Mouse (Mus musculus) neural tube, embryonic 13.5 days (tissue): ENCODE results near the gene Wbp1l. TPM values are rescaled to one million over a fixed set of nuclear protein-coding genes. Genes with fewer than 3 reads are reported as not detected.

Source experiments
- ATAC-seq: fragments of 200-750 bp; cut with Nextera tagmentation; 2 replicates; pipeline ENCODE4 v1.8.0; 2017; ENCODE audit warnings: low read depth, mild to moderate bottlenecking, moderate TSS enrichment, moderate library complexity
- H3K27ac ChIP-seq: fragments of 300-500 bp; sonication (generic); replicated peaks from 2 replicates; pipeline ENCODE4 v1.5.1; 2015; ENCODE audit warnings: moderate library complexity, mild to moderate bottlenecking, inconsistent platforms
- H3K27me3 ChIP-seq: fragments of 300-500 bp; sonication (generic); 2 replicates; pipeline ENCODE4 v1.6.1; 2015; ENCODE audit warnings: mild to moderate bottlenecking, inconsistent platforms
- H3K36me3 ChIP-seq: fragments of 300-500 bp; sonication (generic); 2 replicates; pipeline ENCODE4 v1.6.1; 2015; ENCODE audit warnings: mild to moderate bottlenecking, inconsistent platforms
- H3K4me1 ChIP-seq: fragments of 300-500 bp; sonication (generic); replicated peaks from 2 replicates; pipeline ENCODE4 v1.6.1; 2015; ENCODE audit warnings: inconsistent platforms
- H3K4me2 ChIP-seq: fragments of 300-500 bp; sonication (generic); 2 replicates; pipeline ENCODE4 v1.6.1; 2015; ENCODE audit warnings: inconsistent platforms, mild to moderate bottlenecking, moderate library complexity
- H3K4me3 ChIP-seq: fragments of 300-500 bp; sonication (generic); 2 replicates; pipeline ENCODE4 v1.5.1; 2015; ENCODE audit warnings: mild to moderate bottlenecking, inconsistent platforms
- H3K9ac ChIP-seq: fragments of 300-500 bp; sonication (generic); 2 replicates; pipeline ENCODE4 v1.6.1; 2015; ENCODE audit warnings: moderate library complexity, mild to moderate bottlenecking, inconsistent platforms
- H3K9me3 ChIP-seq: fragments of 300-500 bp; sonication (generic); 2 replicates; pipeline ENCODE4 v1.6.1; 2016; ENCODE audit warnings: inconsistent platforms
- WGBS: fragments of 180-500 bp; shearing (Covaris S2); methylation state at CpG from one replicate; pipeline ENCODE4 v1.1.7; 2015; 5-methylcytosine and 5-hydroxymethylcytosine counted together
- polyA plus RNA-seq: library from polyadenylated mRNA; unstranded; fragments of >200 nt; fragmentation: Nextera tagmentation; extraction: Ambion mirVana; gene quantifications from 2 replicates; pipeline ENCODE4 v1.2.1, GENCODE M21; 2015

Gene Wbp1l
- polyA plus RNA-seq, 1 experiment from 2014 or later: 38.0 TPM

DNA sequence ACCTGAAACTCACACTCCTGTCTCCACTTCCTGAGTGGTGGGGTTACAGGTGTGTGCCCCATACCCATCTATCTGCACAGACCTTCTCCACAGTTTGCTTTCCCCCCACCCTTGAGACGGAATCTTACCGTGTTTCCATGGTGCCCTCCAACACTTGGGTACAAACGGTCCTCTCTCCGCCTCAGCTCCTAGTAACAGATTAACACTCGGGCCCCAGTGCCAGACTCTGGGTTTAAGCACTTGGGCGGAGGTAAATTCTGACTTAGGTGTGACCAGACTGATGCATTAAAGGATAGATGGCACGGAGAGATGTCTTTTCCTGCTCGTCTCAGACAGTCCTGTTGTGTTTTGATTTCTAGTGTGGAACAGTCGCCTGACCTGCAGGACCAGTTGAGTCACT is 102.3 kb downstream of the Wbp1l start:
- Histone ChIP-seq H3K9me3 (no peaks in the 10 kb centered on the region), H3K4me1 (no peaks in the 10 kb centered on the region), H3K4me2 (no peak overlapping the region), H3K36me3 (peaks cover 11% of the 10 kb centered on the region), H3K4me3 (no peak overlapping the region), H3K9ac (no peak overlapping the region), H3K27ac (no peak overlapping the region), H3K27me3 (0 out of 2 replicates have a peak, but pooled peaks cover 3% of the 10 kb centered on the region)
- whole genome bisulfite sequencing: 88% methylated on average over 9 of the region's 9 CpGs
- ATAC-seq: no peak

DNA sequence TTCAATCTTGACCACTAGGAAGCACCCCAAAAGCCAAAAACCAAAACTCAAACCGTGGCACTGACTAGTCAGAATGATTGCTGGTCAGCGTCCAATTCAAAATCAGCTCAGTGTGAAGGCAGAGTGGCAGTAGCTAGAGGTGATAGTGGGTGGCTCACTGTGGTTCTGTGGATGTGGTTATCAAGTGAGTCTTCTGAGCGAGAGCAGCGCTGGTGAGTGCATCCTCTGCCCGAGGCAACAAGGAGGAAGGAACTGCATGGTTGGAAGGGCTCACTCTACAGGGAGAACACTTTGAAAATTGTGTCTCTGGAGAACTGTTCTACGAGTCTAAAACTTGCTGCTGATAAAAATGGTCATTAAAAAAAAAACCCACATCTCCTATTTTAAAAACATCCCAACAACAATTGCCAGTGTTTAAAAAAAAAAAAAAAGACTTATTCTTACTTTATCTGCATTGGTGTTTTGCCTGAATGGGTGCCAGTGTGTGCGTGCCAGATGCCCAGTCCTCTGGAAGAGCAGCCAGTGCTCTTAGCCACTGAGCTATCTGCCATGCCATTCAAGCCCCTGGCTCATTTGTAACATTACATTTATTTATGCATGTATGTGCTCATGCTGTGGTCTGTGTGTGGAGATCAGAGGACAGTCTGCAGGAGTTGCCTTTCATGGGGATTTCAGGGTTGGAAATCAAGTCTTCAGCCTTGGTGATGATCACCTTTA is 107.1 kb downstream of the Wbp1l start:
- 67% methylated on average over 7 of the region's 7 CpGs for WGBS
- H3K36me3 ChIP-seq: peaks cover 12% of the 10 kb centered on the region; the same call in 1 of the 2 replicates
- 0 out of 2 replicates have a peak, but pooled peaks cover 3% of the 10 kb centered on the region for H3K27me3 ChIP-seq
- no peaks in the 10 kb centered on the region for H3K9me3 ChIP-seq
- H3K4me3 ChIP-seq: no peak overlapping the region
- no peak overlapping the region for H3K27ac ChIP-seq
- H3K9ac ChIP-seq: no peak overlapping the region
- peaks cover 12% of the 10 kb centered on the region for H3K4me1 ChIP-seq
- ATAC-seq: no peak
- H3K4me2 ChIP-seq: no peak overlapping the region

DNA sequence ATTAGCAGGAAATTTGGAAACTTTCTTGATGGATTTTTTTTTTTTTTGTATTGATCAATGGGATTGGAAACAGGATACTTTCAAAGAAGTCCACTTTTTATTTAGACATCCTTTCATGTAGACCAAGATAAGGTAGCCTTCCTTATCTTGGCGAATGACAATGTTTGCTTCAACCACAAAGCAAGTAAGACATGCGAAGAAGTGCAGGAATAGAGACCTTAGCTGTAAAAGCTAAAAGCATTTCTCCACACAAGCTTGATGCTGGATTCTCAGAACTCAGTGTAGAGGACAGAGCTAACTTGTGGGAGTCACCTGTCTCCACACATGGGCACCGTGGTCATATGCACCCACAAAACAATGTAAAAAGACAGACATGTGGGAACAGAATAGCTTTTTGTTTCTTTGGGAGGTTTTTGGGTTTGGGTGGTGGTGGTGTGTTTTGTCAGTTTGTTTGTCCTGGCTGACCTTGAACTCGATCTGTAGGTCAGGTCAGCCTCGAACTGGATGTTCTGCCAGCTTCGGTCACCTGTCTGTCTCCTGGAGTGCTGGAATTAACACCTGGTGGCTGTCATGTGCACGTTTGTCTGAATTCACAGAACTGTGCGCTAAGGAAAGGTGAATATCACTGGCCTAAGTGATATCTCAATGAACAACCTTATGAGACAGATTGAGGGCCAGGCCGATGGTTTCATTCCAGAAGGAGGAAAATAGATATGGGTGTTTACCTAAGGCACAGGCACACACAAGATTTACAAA is 107.8 kb downstream of the Wbp1l start:
- Histone ChIP-seq H3K4me3 (peak overlapping the region; percentile 47), H3K9me3 (no peaks in the 10 kb centered on the region), H3K4me1 (peaks cover 12% of the 10 kb centered on the region), H3K27ac (no peak overlapping the region), H3K9ac (no peak overlapping the region), H3K27me3 (0 out of 2 replicates have a peak, but pooled peaks cover 3% of the 10 kb centered on the region), H3K4me2 (peak overlapping the region; percentile 62), H3K36me3 (peaks cover 6% of the 10 kb centered on the region; the same call in 1 of the 2 replicates)
- no peak for ATAC-seq
- 79% methylated on average over 9 of the region's 9 CpGs for WGBS

Other genes with a start within 250 kb of the Wbp1l start
- gene 2310034G01Rik, start 248.8 kb upstream of the Wbp1l start, polyA plus RNA-seq: 2.5 and 3.5 TPM in 2 replicates
- 292 and 297 TPM in 2 replicates for gene Actr1a, start 203.3 kb upstream of the Wbp1l start, polyA plus RNA-seq
- gene Sufu, start 202.2 kb upstream of the Wbp1l start, polyA plus RNA-seq: 24.8 and 27.9 TPM in 2 replicates
- 26.5 and 30.4 TPM in 2 replicates for gene Trim8, start 97.4 kb upstream of the Wbp1l start, polyA plus RNA-seq
- 208 and 217 TPM in 2 replicates for gene Arl3, start 25.9 kb upstream of the Wbp1l start, polyA plus RNA-seq
- 10.6 and 12.9 TPM in 2 replicates for gene Sfxn2, start 25.7 kb upstream of the Wbp1l start, polyA plus RNA-seq
- not detected in 2 replicates for gene Cyp17a1, start 74.1 kb downstream of the Wbp1l start, polyA plus RNA-seq
- 19.7 and 21.6 TPM in 2 replicates for gene Borcs7, start 90.8 kb downstream of the Wbp1l start, polyA plus RNA-seq
- 42.3 TPM in 2 replicates for gene As3mt, start 108.4 kb downstream of the Wbp1l start, polyA plus RNA-seq
- gene Cnnm2, start 162.5 kb downstream of the Wbp1l start, polyA plus RNA-seq: 7.3 and 7.4 TPM in 2 replicates